8 mouse cellular contexts compared by ENCODE assay signal in genomic region chr17:12880178-12880577, GRCm38 (mm10). TPM values are rescaled to one million over a fixed set of nuclear protein-coding genes. Genes with fewer than 3 reads are reported as not detected.
DNase-seq lines count a peak whose midpoint lies in the region; ATAC-seq and TF ChIP-seq lines count a peak whose summit lies in the region.

No protein-coding gene starts in this region.

- peak; percentile 93 for TF ChIP-seq CTCF in Patski (IDR thresholded peaks at IDR 0.05)

- H3K4me1 ChIP-seq in hindbrain, embryonic 14.5 days (replicated peaks; ENCODE audit: control insufficient read depth, insufficient read depth, low read length) = no peaks in the 10 kb centered on the region

- CTCF ChIA-PET in Patski (lab: Charles Lee) = interaction anchor here (0.7 to 3.3 kb wide), 10 partner anchors 12 to 129 kb away, joined by 3 to 20 read pairs (median 4); no protein-coding TSS in a partner anchor

- in situ Hi-C loops in Patski (cut with MboI; ENCODE audit: low pct_unique_long_range_greater_than_20kb) = no loop called here

- H3K9me3 ChIP-seq in hindbrain, embryonic 14.5 days (ENCODE audit: control insufficient read depth, low read length) = no peaks in the 10 kb centered on the region

- POLR2A ChIA-PET in Patski (lab: Charles Lee) = no interaction called here

- H3K4me3 ChIP-seq in hindbrain, embryonic 14.5 days (replicated peaks; ENCODE audit: low read length) = no peak overlapping the region

- H3K27me3 ChIP-seq in Patski = no peaks in the 10 kb centered on the region
- no peaks in the 10 kb centered on the region for H3K27me3 ChIP-seq in hindbrain, embryonic 14.5 days (ENCODE audit: control insufficient read depth, insufficient read depth, low read length)

- ATAC-seq in Patski = peak; percentile 72
- ATAC-seq in hindbrain, embryonic 14.5 days (ENCODE audit: low FRiP score) = no peak

- H3K9ac ChIP-seq in hindbrain, embryonic 14.5 days = no peak overlapping the region

- WGBS in hindbrain, embryonic 14.5 days = 3% methylated on average over 14 of the region's 14 CpGs

- peak; percentile 30 for DNase-seq in Patski (ENCODE audit: low read depth, low spot score)
- peak; percentile 87 to 90 for DNase-seq in cerebellum, postnatal 14 days
- DNase-seq in frontal cortex, postnatal 36 days (ENCODE audit: low spot score in 2 of 2) = peak; percentile 80 to 92
- peak; percentile 89 for DNase-seq in hindbrain, embryonic 14.5 days (ENCODE audit: low spot score)
- peak; percentile 73 to 81 for DNase-seq in layer of hippocampus, postnatal 25 days (ENCODE audit: extremely low spot score in 1 of 2, low spot score in 1 of 2)
- DNase-seq in lung, postnatal 14 days = peak; percentile 89
- DNase-seq in retina, embryonic 14.5 days (ENCODE audit: low spot score) = peak; percentile 92
- peak; percentile 74 to 78 for DNase-seq in thymus, postnatal 36 days

- no peaks in the 10 kb centered on the region for H3K36me3 ChIP-seq in hindbrain, embryonic 14.5 days (replicated peaks; ENCODE audit: control insufficient read depth, insufficient read depth)

- peak overlapping the region; percentile 36 for H3K4me2 ChIP-seq in hindbrain, embryonic 14.5 days (replicated peaks)

- no peak overlapping the region for H3K27ac ChIP-seq in hindbrain, embryonic 14.5 days

RNA-seq across cellular contexts. Expression of gene Mrgprh, which starts 4.3 kb away (rescaled TPM):
- polyA plus RNA-seq in Patski (2021) = not detected
- not detected in 2 replicates for polyA plus RNA-seq in hindbrain, embryonic 14.5 days (2014; fragmentation: Nextera tagmentation; extraction: Ambion mirVana)
- total RNA-seq in layer of hippocampus, postnatal 25 days (2021) = under 1 TPM in 1 of 2 experiments, not detected in 1; 0.12 TPM

RNA-seq across cellular contexts. Expression of gene Mas1, which starts 12.2 kb away (rescaled TPM):
- polyA plus RNA-seq in Patski (2021) = not detected
- 0.31 TPM in 1 of 2 replicates, not detected in the other for polyA plus RNA-seq in hindbrain, embryonic 14.5 days (2014; fragmentation: Nextera tagmentation; extraction: Ambion mirVana)
- 10 to 100 TPM; 49.6 to 62.9 TPM for total RNA-seq in layer of hippocampus, postnatal 25 days (2021)

RNA-seq across cellular contexts. Expression of gene Pnldc1, which starts 29.9 kb away (rescaled TPM):
- polyA plus RNA-seq in Patski (2021) = 6.9 TPM
- 1.8 and 2.5 TPM in 2 replicates for polyA plus RNA-seq in hindbrain, embryonic 14.5 days (2014; fragmentation: Nextera tagmentation; extraction: Ambion mirVana)
- total RNA-seq in layer of hippocampus, postnatal 25 days (2021) = 1 to 10 TPM; 2.3 to 2.5 TPM

RNA-seq across cellular contexts. Expression of gene Tcp1, which starts 35.3 kb away (rescaled TPM):
- 297 TPM for polyA plus RNA-seq in Patski (2021)
- 392 and 417 TPM in 2 replicates for polyA plus RNA-seq in hindbrain, embryonic 14.5 days (2014; fragmentation: Nextera tagmentation; extraction: Ambion mirVana)
- 100 to 1,000 TPM; 188 to 223 TPM for total RNA-seq in layer of hippocampus, postnatal 25 days (2021)

RNA-seq across cellular contexts. Expression of gene Mrpl18, which starts 36.0 kb away (rescaled TPM):
- 86.8 TPM for polyA plus RNA-seq in Patski (2021)
- polyA plus RNA-seq in hindbrain, embryonic 14.5 days (2014; fragmentation: Nextera tagmentation; extraction: Ambion mirVana) = 112 and 138 TPM in 2 replicates
- 10 to 100 TPM; 58.6 to 66.1 TPM for total RNA-seq in layer of hippocampus, postnatal 25 days (2021)

Comparison
In these comparisons a context has a peak if more than half of its experiments do, and no peak if none do; other contexts are left out.
1. DNase-seq: peak in every context shown above with its lines; median percentile 92 in retina, embryonic 14.5 days; 89 in hindbrain, embryonic 14.5 days; 89 in lung, postnatal 14 days; 88 in cerebellum, postnatal 14 days; 86 in frontal cortex, postnatal 36 days; 77 in layer of hippocampus, postnatal 25 days; 76 in thymus, postnatal 36 days; 30 in Patski.